Mouse (Mus musculus) 416B (cell line): Measurements from ENCODE around the gene Kyat1.

ENCODE experiments used
- DNase-seq: peaks from one replicate; pipeline ENCODE4 v3.0.0; 2011; ENCODE audit warnings: low read depth

Kyat1 gene

DNA sequence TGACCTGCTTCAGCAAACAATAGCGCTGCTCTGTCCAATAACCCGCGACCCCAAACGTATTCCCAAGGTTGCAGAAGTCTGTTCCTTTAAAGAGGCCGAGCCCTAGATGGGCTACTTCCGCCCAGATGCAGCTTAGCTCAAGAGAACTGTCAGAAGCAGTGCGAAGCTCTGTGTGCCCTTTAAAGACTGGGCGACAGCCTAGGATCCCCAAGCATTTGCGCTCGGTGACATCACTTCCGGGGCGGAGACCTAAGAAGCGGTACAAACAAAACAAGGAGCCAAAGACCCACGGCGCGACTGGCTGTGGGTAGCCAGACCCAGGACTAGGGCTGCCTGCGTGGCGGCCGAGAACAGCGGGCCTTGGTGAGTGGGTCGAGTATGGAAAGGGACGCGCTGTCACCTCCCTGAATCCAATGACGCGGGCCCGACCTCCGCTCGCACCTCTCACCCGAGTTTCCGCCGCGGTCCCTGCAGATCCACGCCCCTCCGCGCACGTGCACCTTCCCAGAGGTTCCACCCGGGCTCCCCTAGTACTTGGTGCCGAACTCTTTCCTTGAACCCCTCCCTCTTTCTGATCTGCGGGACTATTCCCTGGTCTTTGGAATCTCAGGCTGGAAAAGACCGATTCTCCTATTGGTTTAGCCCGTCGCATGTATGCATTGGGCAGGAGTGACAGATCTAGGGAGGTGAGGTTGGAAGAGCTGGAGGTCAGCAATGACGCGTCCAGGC, at the start of gene Kyat1:
TSS of gene Kyat1 (minus strand) at position 219 of the 729 bp plus-strand sequence.
- DNase-seq = peak; percentile 97

DNA sequence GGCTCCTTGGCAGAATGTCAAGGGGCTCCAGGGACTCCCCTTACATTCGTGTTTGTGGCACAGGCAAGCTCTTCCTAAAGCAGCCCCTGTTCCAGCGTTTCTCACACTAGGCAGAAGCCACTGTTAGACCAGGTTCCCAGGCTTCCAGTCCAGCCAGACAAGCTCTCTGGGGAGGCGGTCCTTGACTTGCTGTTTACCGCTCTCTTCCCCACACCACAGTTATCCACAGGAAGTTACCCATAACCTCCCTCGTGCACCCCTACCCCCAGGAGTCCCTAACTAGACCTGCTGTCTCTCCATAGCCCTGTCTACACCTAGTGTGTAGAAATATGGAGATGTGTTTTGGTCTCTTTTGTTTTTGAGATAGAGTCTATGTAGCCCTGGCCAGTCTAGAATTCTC, 48.2 kb upstream of the Kyat1 start:
- no peak for DNase-seq

GRCm38 (mm10) chr2:30252521-30252920, 46.9 kb upstream of the Kyat1 start:
- DNase-seq = no peak

- DNase-seq = peak; percentile 88
Observed at GRCm38 (mm10) chr2:30251417-30252104, 45.9 kb upstream of the Kyat1 start.

DNA sequence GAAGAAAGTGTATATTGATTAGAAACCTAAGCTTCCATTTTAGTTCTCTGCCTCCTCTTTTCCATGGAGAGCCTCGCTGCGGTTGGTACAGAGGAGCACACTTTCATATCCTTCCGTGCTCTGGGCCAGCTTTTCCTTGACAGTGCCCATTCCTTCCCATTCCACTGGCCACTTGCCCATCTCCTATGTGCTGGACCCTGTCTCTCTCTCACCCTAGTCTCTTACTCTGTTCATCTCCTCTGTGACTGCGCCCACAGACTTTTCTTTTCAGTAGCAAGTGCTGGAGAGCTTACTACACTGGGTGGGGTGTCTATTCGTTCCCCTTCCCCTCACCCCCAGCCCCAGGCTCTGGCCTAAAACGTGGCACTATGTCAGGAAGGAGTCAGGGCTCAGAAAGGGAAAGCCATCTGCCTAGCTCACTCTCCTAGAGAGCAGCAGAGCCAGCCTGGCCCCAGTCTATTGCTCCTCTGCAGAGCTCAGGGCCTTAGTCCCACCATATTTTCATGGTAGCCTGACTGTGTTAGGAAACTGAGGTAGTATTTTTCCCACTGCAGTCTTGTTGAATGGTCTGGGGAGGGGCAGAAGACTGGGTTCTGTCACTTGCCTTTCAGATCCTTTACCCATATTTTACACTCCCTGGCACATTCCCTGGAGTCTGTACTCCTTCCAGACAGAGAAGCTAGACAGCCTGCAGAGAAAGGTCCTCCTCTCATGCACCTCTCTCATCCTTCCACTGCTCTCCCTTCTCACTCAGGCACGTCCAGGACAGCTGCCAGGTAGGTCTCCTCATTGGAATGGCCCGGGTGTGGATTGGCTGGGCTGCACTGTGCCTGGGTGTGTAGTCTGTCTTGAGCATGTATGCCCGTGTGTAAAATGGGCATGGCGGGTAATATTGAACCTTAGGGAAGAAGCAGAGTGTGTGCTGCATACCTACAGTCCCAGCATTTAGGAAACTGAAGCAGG, 44.8 kb upstream of the Kyat1 start:
- DNase-seq = no peak

DNA sequence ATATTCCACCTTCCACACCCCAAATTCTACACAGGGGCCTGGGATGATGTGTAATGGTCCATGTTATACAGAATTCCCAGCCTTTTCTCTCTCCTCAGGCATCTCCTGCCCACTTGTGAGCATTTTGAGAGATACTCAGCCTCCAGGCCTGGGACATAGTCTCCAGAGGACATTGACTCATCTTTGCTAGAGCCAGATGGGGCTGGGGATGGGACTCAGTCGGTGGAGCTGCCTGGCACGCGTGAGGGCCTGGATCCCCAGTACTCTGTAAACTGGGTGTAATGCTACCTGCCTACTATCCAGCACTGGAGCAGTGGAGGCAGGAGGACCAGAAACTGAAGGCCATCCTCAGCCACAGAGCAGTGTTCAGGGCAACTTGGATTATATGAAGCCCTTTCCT, 43.5 kb upstream of the Kyat1 start:
- no peak for DNase-seq

GRCm38 (mm10) chr2:30247681-30248080, 42.0 kb upstream of the Kyat1 start:
- DNase-seq = no peak

GRCm38 (mm10) chr2:30247036-30247435, 41.4 kb upstream of the Kyat1 start:
- no peak for DNase-seq

DNA sequence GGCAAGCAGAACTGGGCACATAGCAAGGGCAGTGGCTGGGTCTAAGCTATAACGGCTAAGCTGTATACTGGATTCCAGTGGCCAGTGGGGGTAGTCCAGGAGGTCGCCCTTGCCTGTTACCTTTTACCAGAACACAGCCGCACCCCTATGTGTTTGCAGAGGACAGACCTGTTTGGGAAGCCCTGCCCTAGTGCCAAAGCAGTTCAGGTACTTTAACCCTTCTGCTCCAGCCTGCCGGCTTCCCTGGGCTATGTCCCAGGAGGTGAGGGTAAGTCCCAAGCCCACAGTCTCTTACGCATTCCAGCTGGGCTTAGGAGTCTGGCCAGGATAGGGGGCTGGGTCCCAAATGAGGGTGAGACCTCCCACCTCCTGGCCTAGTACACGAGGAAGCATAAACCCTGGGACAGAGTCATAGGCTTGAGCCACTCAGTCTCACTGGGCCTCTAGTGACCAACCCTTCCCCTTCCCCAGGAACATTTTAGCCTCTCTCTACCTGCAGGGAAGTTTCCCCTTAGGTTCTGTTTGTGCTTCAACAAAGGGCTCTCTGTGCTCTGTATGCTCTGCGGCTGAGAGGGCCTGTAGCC, 39.0 kb upstream of the Kyat1 start:
- no peak for DNase-seq

DNA sequence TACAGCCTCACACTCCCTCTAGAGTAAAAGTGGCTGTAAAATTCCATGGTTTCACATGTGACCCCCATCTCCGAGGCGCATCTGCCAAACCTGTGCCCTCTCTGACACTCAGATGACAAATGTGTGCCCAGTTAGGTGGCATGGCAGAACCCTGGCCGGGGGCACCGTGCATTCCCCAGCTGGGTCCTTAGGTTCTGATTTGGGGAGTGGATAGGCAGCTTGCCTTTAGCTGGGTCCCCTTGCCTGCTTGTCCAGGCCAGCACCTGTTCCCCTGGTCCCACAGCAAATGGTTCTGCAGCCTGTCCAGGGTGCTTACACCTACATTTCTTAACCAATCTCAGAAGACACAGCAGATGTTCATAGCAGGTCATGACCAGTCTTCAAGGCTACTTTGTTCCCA, 37.7 kb upstream of the Kyat1 start:
- no peak for DNase-seq

DNA sequence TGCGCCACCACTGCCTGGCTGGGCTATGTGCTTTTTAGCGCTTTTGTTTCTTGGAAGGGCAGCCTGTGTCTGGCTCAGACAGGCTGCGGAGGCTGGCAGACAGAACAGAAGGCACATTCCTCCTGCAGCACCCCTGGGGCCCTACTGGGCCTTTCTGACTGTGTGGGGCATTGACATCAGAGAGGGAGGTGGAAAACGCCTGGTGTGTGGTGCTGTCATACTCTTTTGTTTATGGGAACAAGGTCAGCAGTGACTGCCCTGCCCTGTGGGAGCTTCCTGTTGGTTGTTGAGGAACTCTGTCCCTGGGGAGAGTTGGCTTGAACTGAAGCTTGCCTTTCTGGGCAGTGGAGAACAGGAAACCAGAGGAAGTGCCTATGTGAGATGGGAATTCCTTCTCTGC, 36.9 kb upstream of the Kyat1 start:
- no peak for DNase-seq

GRCm38 (mm10) chr2:30240267-30240666, 34.6 kb upstream of the Kyat1 start, which contains the start of gene Gm28035:
TSS of gene Gm28035 (plus strand) at chr2:30240567.
- no peak for DNase-seq

- no peak for DNase-seq
Observed at GRCm38 (mm10) chr2:30239777-30240176, 34.1 kb upstream of the Kyat1 start.

- DNase-seq = no peak
Observed at GRCm38 (mm10) chr2:30238906-30239465, 33.3 kb upstream of the Kyat1 start.

GRCm38 (mm10) chr2:30237881-30238280, 32.2 kb upstream of the Kyat1 start:
- DNase-seq = peak; percentile 49

DNA sequence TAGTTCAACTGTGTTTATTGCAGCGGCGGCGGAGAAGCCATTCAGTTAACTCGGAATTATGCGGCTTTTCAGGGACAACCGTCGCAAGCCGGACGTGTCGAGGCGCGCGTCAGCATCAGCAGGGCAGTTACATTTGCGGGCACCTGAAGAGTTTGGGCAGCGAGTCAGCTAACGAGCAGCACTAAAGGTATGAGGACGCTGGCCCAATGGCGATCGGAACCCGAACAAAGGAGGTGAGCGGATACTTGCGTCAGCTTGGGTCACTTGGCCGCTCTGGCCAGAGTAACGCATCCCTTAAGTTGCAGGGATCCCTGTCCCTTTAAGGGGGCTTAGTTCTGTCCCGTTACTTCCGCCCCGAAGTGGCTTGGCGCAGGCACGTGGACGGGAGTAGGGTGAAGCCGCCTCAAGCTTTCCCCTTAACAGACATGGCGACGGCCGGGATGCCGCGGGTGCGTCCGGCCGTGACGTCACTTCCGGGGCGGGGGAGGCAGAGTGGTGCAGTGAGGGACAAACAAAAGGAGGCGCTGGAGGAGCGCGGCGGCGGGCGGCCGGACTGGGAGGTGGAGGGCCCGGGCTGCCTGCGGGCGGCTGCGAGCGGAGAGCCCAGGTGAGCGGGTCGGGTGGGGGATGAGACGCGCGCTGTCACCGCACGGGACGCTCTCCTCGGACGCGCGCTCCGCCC, 31.7 kb upstream of the Kyat1 start, which contains the start of gene Lrrc8a:
TSS of gene Lrrc8a (plus strand) at position 517 of the 682 bp plus-strand sequence.
- peak; percentile 99 for DNase-seq

DNA sequence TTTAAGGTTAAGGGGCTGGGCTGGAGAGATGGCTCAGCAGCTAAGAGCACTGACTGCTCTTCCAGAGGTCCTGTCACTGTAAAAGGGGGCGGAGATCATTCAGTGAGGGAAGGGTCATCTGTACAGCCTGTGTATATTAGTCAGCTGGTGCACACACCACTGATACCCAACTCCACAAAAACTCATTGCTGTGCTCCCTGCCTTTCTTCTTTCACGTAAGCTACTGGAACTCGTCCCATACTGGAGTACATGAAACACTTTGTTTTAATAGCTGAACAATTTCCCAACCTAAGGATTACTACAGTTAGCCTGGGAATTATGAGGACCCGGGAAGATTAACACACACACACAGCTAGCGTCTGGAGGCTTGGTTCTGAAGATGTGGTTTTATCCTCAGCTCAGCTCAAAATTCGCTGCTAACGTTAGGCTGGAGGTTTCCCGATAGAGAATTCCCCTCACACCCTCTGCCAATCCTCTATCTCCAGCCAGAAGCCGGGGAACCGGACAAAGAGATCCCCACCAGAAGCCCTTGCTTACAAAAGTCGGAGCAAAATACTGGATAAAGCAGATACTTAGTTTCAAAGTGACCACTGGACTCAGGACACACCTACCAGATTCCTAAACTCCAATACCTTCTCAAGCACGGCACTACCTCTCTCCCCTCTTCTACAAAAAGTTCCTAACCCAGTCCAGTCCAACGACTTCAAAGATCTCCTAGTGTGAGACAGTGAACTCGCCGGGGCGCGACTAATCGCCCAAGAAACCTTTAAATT, 31.0 kb upstream of the Kyat1 start:
- DNase-seq = peak; percentile 70

DNA sequence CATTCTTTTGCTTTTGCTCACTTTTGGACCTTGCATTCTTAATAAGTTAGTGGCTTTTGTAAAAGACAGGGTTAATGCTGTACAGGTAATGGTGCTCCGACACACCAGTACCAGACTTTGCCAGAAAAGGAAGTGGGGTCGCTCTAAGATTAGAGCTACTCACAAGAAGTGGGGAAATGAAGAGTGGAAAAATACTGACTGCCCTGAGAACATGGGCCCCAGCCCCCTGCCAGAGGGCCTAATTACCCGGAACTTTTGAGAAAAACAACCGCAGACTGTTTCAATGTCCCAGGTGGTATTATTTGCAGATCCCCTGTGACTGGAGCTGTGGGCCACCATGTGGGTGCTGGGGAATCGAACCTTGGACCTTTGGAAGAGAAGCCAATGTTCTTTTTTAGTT, 29.9 kb upstream of the Kyat1 start:
- DNase-seq = no peak

GRCm38 (mm10) chr2:30216293-30216692, 10.6 kb upstream of the Kyat1 start:
- no peak for DNase-seq

DNA sequence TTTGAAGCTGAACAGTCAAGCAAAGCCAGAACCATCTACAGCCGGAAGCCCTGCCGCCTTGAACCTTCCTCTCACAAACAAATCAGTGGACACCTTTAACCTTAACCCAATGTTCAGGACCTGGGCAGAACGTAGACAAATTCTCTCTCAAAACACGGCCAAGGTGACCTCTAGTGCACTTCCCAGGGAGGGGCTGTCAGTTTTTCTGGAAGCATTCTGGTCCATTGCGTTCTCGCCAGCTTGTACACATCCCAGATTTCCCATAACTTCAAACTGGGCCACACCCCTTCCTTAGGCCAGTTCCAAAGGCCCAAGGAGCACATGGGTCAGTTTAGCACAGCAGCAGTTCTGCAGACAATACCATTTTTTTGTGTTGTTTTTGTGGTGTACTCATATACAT, 9.8 kb upstream of the Kyat1 start:
- DNase-seq = no peak
